Mouse (Mus musculus) liver, adult 2 months (tissue): ENCODE measurements at regions not wholly inside any gene's neighbourhood (a gene's known extent, or its start where the extent isn't known, plus 50 kb on each side); places are given as distances from the start of the nearest gene placed in this dataset.

Experiments
- DNase-seq: peaks from one replicate; pipeline ENCODE4 v3.0.0-alpha.2; 2011; ENCODE audit warnings: low read depth, low spot score; ENCODE audit errors: extremely low read depth
- H3K27ac ChIP-seq: fragments of 200-500 bp; replicated peaks from 2 replicates; pipeline ENCODE4 v1.5.1; 2012; ENCODE audit warnings: low read depth, mild to moderate bottlenecking, control low read depth, inconsistent platforms, low read length; ENCODE audit not compliant: insufficient read depth
- H3K27me3 ChIP-seq: fragments of 200-500 bp; 2 replicates; pipeline ENCODE4 v1.6.1; 2012; ENCODE audit warnings: mild to moderate bottlenecking, moderate library complexity, low read length, inconsistent platforms; ENCODE audit not compliant: control insufficient read depth, insufficient read depth
- H3K36me3 ChIP-seq: fragments of 200-500 bp; 2 replicates; pipeline ENCODE4 v1.6.1; 2012; ENCODE audit warnings: low read length, inconsistent platforms; ENCODE audit not compliant: control insufficient read depth, insufficient read depth
- H3K4me1 ChIP-seq: fragments of 200-500 bp; 2 replicates; pipeline ENCODE4 v1.6.1; 2011; ENCODE audit warnings: low read length; ENCODE audit not compliant: control insufficient read depth, insufficient read depth
- H3K4me3 ChIP-seq: fragments of 200-500 bp; 2 replicates; pipeline ENCODE4 v1.5.1; 2011; ENCODE audit warnings: low read depth, mild to moderate bottlenecking, control low read depth, low read length, moderate library complexity; ENCODE audit not compliant: insufficient read depth
- H3K79me2 ChIP-seq: fragments of 200-500 bp; 2 replicates; pipeline ENCODE4 v1.6.1; 2012; ENCODE audit warnings: inconsistent platforms, mild to moderate bottlenecking, low read length, moderate library complexity; ENCODE audit not compliant: control insufficient read depth, insufficient read depth
- H3K9ac ChIP-seq: fragments of 200-500 bp; 2 replicates; pipeline ENCODE4 v1.6.1; 2012; ENCODE audit warnings: low read depth, mild to moderate bottlenecking, control low read depth, inconsistent platforms, low read length
- CTCF ChIP-seq: fragments of 200-500 bp; IDR thresholded peaks from 2 replicates; pipeline ENCODE4 v1.5.1; 2011; ENCODE audit warnings: low read depth, low read length, control low read depth
- POLR2A ChIP-seq: fragments of 200-500 bp; IDR thresholded peaks from 2 replicates; pipeline ENCODE4 v1.6.1; 2011; ENCODE audit warnings: low read length, control low read depth; ENCODE audit not compliant: insufficient read depth; ENCODE audit errors: extremely low read depth
- WGBS: fragments of 180-500 bp; shearing (Covaris S2); methylation state at CpG from one replicate; pipeline ENCODE4 v1.1.7; 2018; 5-methylcytosine and 5-hydroxymethylcytosine counted together

DNA sequence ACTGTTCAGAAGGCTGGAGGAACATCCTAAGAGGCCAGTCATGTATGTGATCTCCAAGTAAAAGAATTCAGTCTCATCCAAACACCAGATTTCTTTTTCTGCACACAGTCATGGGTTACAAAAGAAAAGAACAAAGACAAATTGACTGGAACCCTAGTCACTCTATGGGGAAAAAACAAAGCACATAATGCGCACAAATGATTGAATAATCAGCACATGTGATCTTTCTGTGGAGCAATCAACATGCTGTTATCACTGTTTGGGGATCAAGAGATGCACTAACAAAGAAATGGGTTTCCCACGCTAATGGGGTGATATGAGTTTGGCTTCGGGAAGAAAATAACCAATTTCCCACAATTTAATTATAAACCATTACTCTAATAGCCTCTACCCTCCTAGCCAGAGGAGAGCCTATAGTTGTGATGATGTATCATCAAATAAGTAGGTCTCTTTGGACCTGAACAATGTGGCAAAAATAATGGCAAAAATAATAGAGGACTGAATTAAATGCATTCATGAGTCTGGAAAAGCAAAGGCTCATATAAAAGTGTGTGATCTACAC lies 96.2 kb upstream of the Irak1bp1 start:
- Histone ChIP-seq H3K27ac (no peak overlapping the region), H3K79me2 (no peaks in the 10 kb centered on the region), H3K4me1 (no peaks in the 10 kb centered on the region), H3K4me3 (no peak overlapping the region), H3K9ac (no peak overlapping the region), H3K27me3 (no peaks in the 10 kb centered on the region), H3K36me3 (no peaks in the 10 kb centered on the region)
- TF ChIP-seq CTCF = no peak
- no peak for TF ChIP-seq POLR2A
- DNase-seq = no peak
- WGBS = 81% methylated on average over 3 of the region's 3 CpGs

DNA sequence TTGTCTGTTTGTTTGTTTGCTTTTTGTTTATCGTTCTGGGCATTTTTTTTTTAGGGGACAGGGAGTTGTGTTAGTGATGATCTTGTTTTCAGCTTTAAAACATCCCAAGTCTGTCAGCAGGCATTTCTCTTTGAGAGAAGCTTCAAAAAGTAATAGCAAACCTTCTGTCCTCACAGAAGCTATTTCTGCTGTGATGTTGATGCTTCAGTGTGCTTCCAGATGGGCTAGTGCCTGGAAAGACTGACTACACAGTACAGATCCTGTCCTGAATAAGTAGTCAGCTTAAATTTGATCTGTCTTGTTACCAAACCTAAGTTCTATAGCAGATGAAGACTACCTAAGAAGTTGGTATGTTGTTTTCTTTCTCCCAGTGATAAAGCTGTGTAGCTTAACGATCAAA lies 94.4 kb upstream of the Irak1bp1 start:
- Histone ChIP-seq H3K36me3 (no peaks in the 10 kb centered on the region), H3K4me1 (no peaks in the 10 kb centered on the region), H3K9ac (no peak overlapping the region), H3K27me3 (no peaks in the 10 kb centered on the region), H3K4me3 (no peak overlapping the region), H3K79me2 (no peaks in the 10 kb centered on the region), H3K27ac (no peak overlapping the region)
- 39% methylated on average over 2 of the region's 2 CpGs for WGBS
- no peak for DNase-seq
- TF ChIP-seq CTCF (no peak), POLR2A (no peak)

DNA sequence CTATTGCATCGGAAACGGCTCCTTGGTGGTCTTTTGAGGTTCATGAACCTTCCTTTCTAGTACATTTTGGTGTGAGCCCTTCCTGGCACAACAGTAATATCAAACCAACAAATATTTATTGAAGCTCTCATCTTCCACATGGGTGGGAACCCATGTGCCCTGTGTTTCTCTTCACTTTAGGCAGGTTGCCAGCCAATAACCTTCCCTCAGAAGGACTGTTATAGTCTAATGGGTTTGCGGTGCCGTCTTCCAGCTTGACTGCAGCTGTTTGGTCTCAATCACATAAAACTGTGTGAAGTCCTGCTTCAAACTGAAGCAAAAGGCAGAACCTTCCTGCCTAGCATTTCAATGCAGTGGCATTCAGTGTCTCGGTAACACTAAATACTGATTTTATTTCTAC lies 69.4 kb upstream of the Irak1bp1 start:
- DNase-seq = no peak
- Histone ChIP-seq H3K4me3 (no peak overlapping the region), H3K79me2 (no peaks in the 10 kb centered on the region), H3K27me3 (no peaks in the 10 kb centered on the region), H3K36me3 (no peaks in the 10 kb centered on the region), H3K27ac (no peak overlapping the region), H3K4me1 (no peaks in the 10 kb centered on the region), H3K9ac (no peak overlapping the region)
- 87% methylated on average over 5 of the region's 5 CpGs for WGBS
- TF ChIP-seq CTCF (no peak), POLR2A (no peak)

DNA sequence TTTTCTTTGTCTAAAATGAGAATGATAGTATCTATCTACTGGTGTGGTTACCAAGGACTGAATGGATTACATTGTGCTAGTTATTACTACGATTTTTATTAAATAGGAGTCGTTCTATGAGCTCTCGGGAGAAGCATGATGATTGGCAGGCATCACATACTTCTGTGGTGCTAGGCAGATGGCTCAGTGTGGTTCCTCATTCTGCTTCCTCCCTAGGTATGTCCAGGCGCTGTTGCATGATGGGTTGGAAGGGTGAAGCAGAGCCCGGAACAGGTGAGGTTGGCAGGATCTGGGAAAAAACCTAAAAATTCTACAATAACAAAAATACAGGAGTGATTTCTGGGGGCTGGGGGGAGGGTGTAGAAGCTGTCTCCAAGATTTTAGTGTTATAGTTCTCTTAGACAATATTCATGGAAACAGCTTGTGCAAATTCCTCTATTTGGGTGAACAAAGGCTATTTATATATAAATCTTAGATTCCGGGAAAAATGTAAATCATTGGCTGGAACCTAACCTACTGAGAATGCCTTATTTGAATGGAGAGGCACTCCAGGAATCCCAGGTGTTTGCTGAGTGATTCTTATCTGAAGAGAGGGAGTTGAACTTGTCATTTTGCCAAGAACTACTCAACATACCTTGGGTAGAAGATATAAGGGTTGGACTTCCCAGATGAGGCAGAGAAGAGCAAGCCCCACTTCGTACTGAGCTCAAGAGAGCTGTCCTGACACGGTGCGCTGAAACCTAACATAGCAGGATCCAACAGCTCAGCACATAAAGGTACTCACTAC lies 68.5 kb upstream of the Irak1bp1 start:
- no peaks in the 10 kb centered on the region for H3K36me3 ChIP-seq
- H3K79me2 ChIP-seq = no peaks in the 10 kb centered on the region
- no peak overlapping the region for H3K9ac ChIP-seq
- no peak for TF ChIP-seq POLR2A
- no peaks in the 10 kb centered on the region for H3K4me1 ChIP-seq
- no peak for DNase-seq
- WGBS = 83% methylated on average over 9 of the region's 9 CpGs
- no peaks in the 10 kb centered on the region for H3K27me3 ChIP-seq
- H3K4me3 ChIP-seq = no peak overlapping the region
- H3K27ac ChIP-seq = no peak overlapping the region

DNA sequence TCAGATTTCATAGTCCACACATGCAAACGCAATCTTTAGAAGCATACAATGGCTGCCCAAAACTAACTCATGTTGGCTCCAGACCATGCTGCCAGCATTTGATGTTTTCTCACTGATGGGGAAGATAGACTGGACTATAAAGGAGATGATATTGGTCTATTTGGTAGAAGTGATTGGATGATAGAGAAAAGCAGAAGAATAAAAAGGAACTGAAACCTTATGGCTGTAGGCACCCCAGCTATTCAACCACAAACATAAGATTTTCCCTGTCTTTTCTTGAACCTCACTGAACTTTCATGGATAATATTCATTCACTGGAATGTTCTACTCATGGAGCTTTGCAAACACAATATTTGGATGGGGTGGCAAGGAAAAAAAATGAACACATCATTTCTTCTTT lies 65.7 kb upstream of the Irak1bp1 start:
- H3K4me1 ChIP-seq = no peaks in the 10 kb centered on the region
- no peak for DNase-seq
- no peaks in the 10 kb centered on the region for H3K79me2 ChIP-seq
- H3K4me3 ChIP-seq = no peak overlapping the region
- WGBS = 55% methylated on average over 1 of the region's 1 CpGs
- H3K36me3 ChIP-seq = no peaks in the 10 kb centered on the region
- no peak overlapping the region for H3K27ac ChIP-seq
- H3K9ac ChIP-seq = no peak overlapping the region
- TF ChIP-seq CTCF (no peak), POLR2A (no peak)
- no peaks in the 10 kb centered on the region for H3K27me3 ChIP-seq
